Mouse (Mus musculus) G1E (cell line): ENCODE measurements around the gene Nfkbid. TPM values are rescaled to one million over a fixed set of nuclear protein-coding genes. Genes with fewer than 3 reads are reported as not detected.

Experiments
- ATAC-seq: 2 replicates; pipeline ENCODE4 v1.8.0; 2016; ENCODE audit warnings: mild to moderate bottlenecking; ENCODE audit not compliant: insufficient number of reproducible peaks, poor library complexity, low FRiP score, severe bottlenecking; ENCODE audit errors: extremely low read depth
- DNase-seq: peaks from one replicate; pipeline ENCODE4 v3.0.0; 2012; ENCODE audit warnings: low spot score
- H3K27me3 ChIP-seq: 2 replicates; pipeline ENCODE4 v1.6.1; 2012; ENCODE audit warnings: mild to moderate bottlenecking, low read length, inconsistent platforms; ENCODE audit not compliant: insufficient read depth
- H3K36me3 ChIP-seq: replicated peaks from 2 replicates; pipeline ENCODE3; 2012; ENCODE audit warnings: mild to moderate bottlenecking, inconsistent platforms
- H3K4me1 ChIP-seq: 2 replicates; pipeline ENCODE4 v1.6.1; 2012; ENCODE audit warnings: low read depth, low read length, inconsistent platforms, mixed read lengths; ENCODE audit not compliant: insufficient read depth
- H3K4me3 ChIP-seq: 2 replicates; pipeline ENCODE4 v1.5.1; 2012; ENCODE audit warnings: low read depth, mild to moderate bottlenecking, inconsistent platforms, low read length, moderate library complexity, mixed read lengths
- H3K9me3 ChIP-seq: replicated peaks from 2 replicates; pipeline ENCODE4 v1.6.1; 2012; ENCODE audit warnings: inconsistent platforms
- CTCF ChIP-seq: IDR thresholded peaks from 2 replicates; pipeline ENCODE4 v1.5.1; 2012; ENCODE audit warnings: low read depth, low read length, inconsistent platforms, mixed read lengths
- GATA1 ChIP-seq: IDR thresholded peaks from 2 replicates; pipeline ENCODE4 v1.6.1; 2012; ENCODE audit warnings: borderline replicate concordance, low read length, inconsistent platforms, mixed read lengths
- GATA2 ChIP-seq: IDR thresholded peaks from 2 replicates; pipeline ENCODE4 v1.6.1; 2012; ENCODE audit warnings: low read depth, low read length, inconsistent platforms, borderline replicate concordance
- POLR2AphosphoS5 ChIP-seq: IDR thresholded peaks from 2 replicates; pipeline ENCODE4 v1.6.1; 2012; ENCODE audit warnings: low read depth, low read length, inconsistent platforms; ENCODE audit not compliant: insufficient replicate concordance
- TAL1 ChIP-seq: conservative IDR thresholded peaks from 2 replicates; pipeline ENCODE4 v1.6.1; 2012; ENCODE audit warnings: low read depth, low read length, inconsistent platforms, mixed read lengths
- polyA plus RNA-seq: library from polyadenylated mRNA; stranded (reverse); fragments of >175 nt; gene quantifications from 2 replicates; pipeline ENCODE4 v1.2.3, GENCODE M21; 2012
- total RNA-seq, 2 experiments: library from RNA; stranded (forward) in 1 of 2; stranded (reverse) in 1 of 2; fragments of 200-1000 nt in 1 of 2; fragments of >200 nt in 1 of 2; fragmentation: Nextera tagmentation in 1 of 2; gene quantifications; 2 replicates each; pipeline ENCODE4 v1.2.3; 2014 to 2017

Gene Nfkbid
- total and polyA plus RNA-seq, 3 experiments: 0.98 to 4.8 (median 3.0) TPM

- DNase-seq (no peak), ATAC-seq (no peak)
- Histone ChIP-seq H3K4me3 (no peak within 1 kb of the TSS), H3K36me3 (no peaks in the 10 kb centered on the region), H3K4me1 (no peaks in the 10 kb centered on the region; the same call in 1 of the 2 replicates), H3K9me3 (peaks cover 23% of the 10 kb centered on the region), H3K27me3 (no peaks in the 10 kb centered on the region; the same call in 1 of the 2 replicates)
- TF ChIP-seq CTCF: no peak
- no peak for TF ChIP-seq POLR2AphosphoS5
- no peak for TF ChIP-seq GATA1
- no peak for TF ChIP-seq TAL1
- TF ChIP-seq GATA2: no peak
Observed at GRCm38 (mm10) chr7:30444971-30445751, 23.6 kb downstream of the Nfkbid start, which contains the start of gene Aplp1. TSS of gene Aplp1 (minus strand) at chr7:30445535.

- Histone ChIP-seq H3K4me3 (no peak overlapping the region), H3K9me3 (peaks cover 12% of the 10 kb centered on the region), H3K36me3 (no peaks in the 10 kb centered on the region), H3K4me1 (no peaks in the 10 kb centered on the region), H3K27me3 (peaks cover 2% of the 10 kb centered on the region; the same call in 1 of the 2 replicates)
- ATAC-seq (no peak), DNase-seq (no peak)
- TF ChIP-seq CTCF: no peak
- no peak for TF ChIP-seq TAL1
- TF ChIP-seq GATA2: no peak
- TF ChIP-seq GATA1: no peak
- no peak for TF ChIP-seq POLR2AphosphoS5
Observed at GRCm38 (mm10) chr7:30450241-30450640, 28.7 kb downstream of the Nfkbid start.

- H3K4me3 ChIP-seq: no peak overlapping the region
- H3K36me3 ChIP-seq: no peaks in the 10 kb centered on the region
- peaks cover 20% of the 10 kb centered on the region for H3K27me3 ChIP-seq
- DNase-seq: no peak
- H3K4me1 ChIP-seq: no peaks in the 10 kb centered on the region
- ATAC-seq: no peak
- no peak for TF ChIP-seq GATA2
- no peak for TF ChIP-seq GATA1
- no peak for TF ChIP-seq TAL1
- TF ChIP-seq POLR2AphosphoS5: no peak
- no peak for TF ChIP-seq CTCF
- H3K9me3 ChIP-seq: no peaks in the 10 kb centered on the region
Observed at GRCm38 (mm10) chr7:30453327-30453726, 31.8 kb downstream of the Nfkbid start.

GRCm38 (mm10) chr7:30453766-30454165 lies 32.2 kb downstream of the Nfkbid start:
- no peaks in the 10 kb centered on the region for H3K36me3 ChIP-seq
- H3K27me3 ChIP-seq: peaks cover 20% of the 10 kb centered on the region
- DNase-seq: no peak
- no peaks in the 10 kb centered on the region for H3K4me1 ChIP-seq
- ATAC-seq: no peak
- TF ChIP-seq TAL1 (no peak), GATA1 (no peak), POLR2AphosphoS5 (no peak), GATA2 (no peak), CTCF (no peak)
- no peak overlapping the region for H3K4me3 ChIP-seq
- no peaks in the 10 kb centered on the region for H3K9me3 ChIP-seq

- Histone ChIP-seq H3K4me1 (no peaks in the 10 kb centered on the region), H3K9me3 (no peaks in the 10 kb centered on the region), H3K27me3 (peaks cover 20% of the 10 kb centered on the region), H3K4me3 (no peak overlapping the region), H3K36me3 (no peaks in the 10 kb centered on the region)
- TF ChIP-seq GATA1 (no peak), TAL1 (no peak), CTCF (no peak), POLR2AphosphoS5 (no peak), GATA2 (no peak)
- ATAC-seq (no peak), DNase-seq (no peak)
Observed at GRCm38 (mm10) chr7:30454259-30454658, 32.7 kb downstream of the Nfkbid start.

GRCm38 (mm10) chr7:30456487-30456886 lies 35.0 kb downstream of the Nfkbid start:
- Histone ChIP-seq H3K9me3 (no peaks in the 10 kb centered on the region), H3K27me3 (peaks cover 22% of the 10 kb centered on the region), H3K36me3 (no peaks in the 10 kb centered on the region), H3K4me1 (no peaks in the 10 kb centered on the region), H3K4me3 (no peak overlapping the region)
- no peak for ATAC-seq
- no peak for TF ChIP-seq GATA2
- TF ChIP-seq TAL1: no peak
- TF ChIP-seq GATA1: no peak
- no peak for TF ChIP-seq POLR2AphosphoS5
- TF ChIP-seq CTCF: no peak
- DNase-seq: no peak
